Mouse (Mus musculus): Measurements from ENCODE around the gene Tmem216.

- TF ChIP-seq CTCF (IDR thresholded peaks at IDR 0.05; ENCODE audit: low read depth) (no peak), EP300 (IDR thresholded peaks at IDR 0.05; ENCODE audit: low read depth) (no peak)
Observed at GRCm38 (mm10) chr19:10589127-10589857, 33.3 kb upstream of the Tmem216 start.

Data from liver, postnatal 0 days (tissue).